Mouse (Mus musculus): ENCODE results near the gene Efnb3.
A peak's percentile ranks its signal among the peaks of the same experiment; 100 is the strongest.

The Efnb3 gene

DNA sequence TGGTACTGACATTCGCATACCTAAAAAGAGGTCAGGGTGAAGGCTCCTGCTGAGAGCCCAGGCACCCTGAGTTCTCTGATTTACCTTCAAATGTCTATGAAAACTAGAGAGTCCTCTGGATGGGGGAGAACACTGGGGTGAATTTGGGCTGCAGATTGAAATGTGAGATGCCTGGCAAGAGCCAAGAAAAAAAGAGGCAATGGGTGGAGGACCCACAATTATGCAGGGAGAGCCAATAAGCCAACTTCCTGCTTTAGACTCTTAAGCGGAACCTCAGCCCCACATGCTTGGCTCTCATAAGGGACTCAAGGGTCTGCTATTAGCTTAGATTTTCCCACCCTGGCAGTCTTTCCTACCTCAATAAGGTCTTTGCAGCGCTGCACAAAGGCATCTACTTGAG is 43.3 kb downstream of the Efnb3 start:
- DNase-seq (ENCODE audit: inconsistent age in 2 of 2, low spot score in 1 of 2): no peak

DNA sequence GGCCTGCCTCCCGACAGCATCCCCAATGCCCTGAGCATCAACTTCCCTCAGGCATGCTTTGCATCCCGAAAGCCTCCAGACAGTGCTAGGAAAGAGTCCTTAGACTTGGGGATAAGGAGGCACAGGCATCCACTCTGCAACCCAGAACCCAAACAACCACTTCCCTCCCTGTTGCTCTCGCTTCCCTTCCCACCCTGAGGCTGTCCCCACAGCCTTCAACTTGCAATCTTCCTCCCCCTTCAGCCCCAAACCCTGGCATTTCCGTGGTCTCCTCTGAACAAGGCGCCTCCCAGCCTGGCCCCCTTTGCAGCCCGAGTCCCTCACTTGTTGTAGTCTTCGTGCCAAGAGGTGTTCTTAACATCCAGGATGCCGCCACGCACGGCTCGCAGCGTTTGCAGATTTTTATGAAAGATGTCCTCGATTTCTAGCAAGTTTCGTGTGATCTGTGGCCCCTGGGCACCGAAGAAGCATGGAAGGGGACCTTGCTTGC is 43.8 kb downstream of the Efnb3 start:
- DNase-seq (ENCODE audit: inconsistent age in 2 of 2, low spot score in 1 of 2): no peak

DNA sequence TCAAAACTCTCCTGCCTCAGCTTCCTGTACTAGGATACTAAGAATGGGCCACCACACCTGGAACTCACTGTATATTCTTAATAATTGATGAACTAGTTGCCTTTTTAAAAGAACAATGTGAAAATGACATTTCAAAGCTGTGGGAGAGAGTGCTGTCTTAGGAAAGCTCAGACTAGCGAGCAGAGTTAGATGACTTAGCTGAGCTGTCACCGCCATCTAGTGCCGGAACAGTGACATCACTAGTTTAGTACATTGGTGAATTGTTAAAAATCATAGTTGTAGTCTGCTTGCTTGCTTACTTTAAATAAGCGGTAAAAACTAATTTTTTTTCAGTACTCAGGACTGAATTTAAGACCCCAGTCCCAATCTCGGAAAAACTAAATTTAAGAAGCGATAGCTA is 46.2 kb downstream of the Efnb3 start:
- peak; percentile 52 to 83 for DNase-seq (ENCODE audit: inconsistent age in 2 of 2, low spot score in 1 of 2)

DNA sequence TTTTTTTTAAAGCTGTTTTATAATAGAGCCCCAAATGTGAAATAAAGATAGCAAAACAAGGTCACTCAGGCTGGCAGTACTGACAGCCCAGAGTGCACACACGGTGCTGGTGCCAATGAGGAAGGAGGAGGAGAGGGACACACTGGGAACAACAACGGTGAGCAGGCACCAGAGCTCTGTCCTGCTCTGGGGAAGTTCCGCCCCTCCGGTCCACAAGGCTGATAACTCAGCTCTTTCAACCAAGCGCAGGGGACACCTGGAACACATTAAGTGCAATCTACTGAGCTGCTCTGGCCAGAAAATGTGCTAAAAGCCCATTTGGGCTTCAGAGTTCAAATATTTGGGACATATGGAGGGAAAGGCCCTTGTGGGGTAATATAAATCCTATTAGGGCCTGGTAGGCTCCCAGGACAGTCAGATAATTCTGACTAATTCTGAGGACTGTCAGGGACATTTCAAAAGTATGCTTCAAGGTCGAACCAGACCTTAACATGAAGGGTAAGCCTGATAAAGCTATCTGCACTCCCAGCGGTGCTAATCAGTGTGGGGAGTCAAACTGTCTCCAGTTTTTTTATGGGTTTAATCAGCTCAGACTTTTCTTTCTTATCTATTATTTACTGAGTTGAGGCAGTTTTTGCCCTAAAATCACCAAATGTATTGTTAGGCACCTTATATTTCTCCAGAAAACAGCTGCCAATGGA is 49.1 kb downstream of the Efnb3 start:
- DNase-seq (ENCODE audit: inconsistent age in 2 of 2, low spot score in 1 of 2): peak; percentile 53 to 76
